Mouse (Mus musculus) pancreas, adult 10 weeks (tissue): Measurements from ENCODE around the gene Ddx3x. TPM values are rescaled to one million over a fixed set of nuclear protein-coding genes. Genes with fewer than 3 reads are reported as not detected.

ENCODE experiments used
- polyA plus RNA-seq: library from polyadenylated mRNA; stranded (reverse); fragments of 350-450 nt; fragmentation: Illumina TruSeq; extraction: RNeasy Lipid Tissue Mini Kit (QIAGEN cat#74804); gene quantifications from one replicate; pipeline ENCODE4 v1.2.3, GENCODE M21; 2015; ENCODE audit warnings: low read depth, low replicate concordance; ENCODE audit not compliant: insufficient read depth

Ddx3x gene
- polyA plus RNA-seq: 46.6 TPM

GRCm38 (mm10) chrX:13280409-13281328, at the start of gene Ddx3x:
Gene Ddx3x (plus strand): TSS chrX:13280970.

Other genes starting within 250 kb of the Ddx3x start
- gene Usp9x, start 209.5 kb upstream of the Ddx3x start, polyA plus RNA-seq: 18.8 TPM
- gene Nyx, start 185.1 kb downstream of the Ddx3x start, polyA plus RNA-seq: not detected